Mouse (Mus musculus) C2C12 (cell line): ENCODE data around the gene Msantd2.

Experiments
- CTCF ChIP-seq: IDR thresholded peaks from one replicate; pipeline ENCODE4 v1.5.1; 2011; ENCODE audit not compliant: control insufficient read depth, insufficient read depth, insufficient read length
- MYOD1 ChIP-seq: IDR thresholded peaks from one replicate; pipeline ENCODE4 v1.6.1; 2011; ENCODE audit warnings: low read depth; ENCODE audit not compliant: control insufficient read depth, insufficient read length
- MYOG ChIP-seq: IDR thresholded peaks from one replicate; pipeline ENCODE4 v1.6.1; 2011; ENCODE audit not compliant: control insufficient read depth, insufficient read length; ENCODE audit errors: extremely low read depth

DNA sequence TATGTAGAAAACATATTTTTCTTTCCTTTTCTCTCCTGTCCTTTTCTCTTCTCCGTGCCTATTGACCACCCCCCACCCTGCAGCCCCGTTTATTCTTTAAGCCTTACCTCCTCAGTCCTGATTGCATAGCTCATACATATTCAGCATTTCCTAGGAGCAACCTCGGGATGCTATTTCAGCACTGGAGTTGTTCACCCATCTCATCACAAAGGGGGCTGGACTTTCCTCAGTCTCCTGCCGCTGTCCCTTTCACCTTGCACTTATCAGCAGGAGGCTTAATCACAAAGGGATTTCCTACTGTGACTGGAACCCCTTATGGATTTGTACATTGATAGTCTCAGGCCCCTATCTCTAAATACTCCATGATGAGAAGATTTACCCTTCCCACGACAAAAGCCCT lies 36.7 kb upstream of the Msantd2 start:
- no peak for TF ChIP-seq MYOG
- no peak for TF ChIP-seq CTCF
- no peak for TF ChIP-seq MYOD1
